Mouse (Mus musculus) intestine, embryonic 16.5 days (tissue): ENCODE data around the gene Prss36. TPM values are rescaled to one million over a fixed set of nuclear protein-coding genes. Genes with fewer than 3 reads are reported as not detected.
A peak's percentile ranks its signal among the peaks of the same experiment; 100 is the strongest.

Source experiments
- ATAC-seq: fragments of 200-750 bp; cut with Nextera tagmentation; 2 replicates; pipeline ENCODE4 v1.8.0; 2017; ENCODE audit warnings: moderate TSS enrichment, moderate library complexity
- H3K27ac ChIP-seq: fragments of 300-500 bp; sonication (generic); 2 replicates; pipeline ENCODE4 v1.5.1; 2014; ENCODE audit warnings: mild to moderate bottlenecking, low read length
- H3K27me3 ChIP-seq: fragments of 300-500 bp; sonication (generic); replicated peaks from 2 replicates; pipeline ENCODE4 v1.6.1; 2014; ENCODE audit warnings: low read length, control low read depth, mixed read lengths; ENCODE audit not compliant: control insufficient read depth, insufficient read depth
- H3K36me3 ChIP-seq: fragments of 300-500 bp; sonication (generic); 2 replicates; pipeline ENCODE4 v1.6.1; 2014; ENCODE audit warnings: low read length, control low read depth; ENCODE audit not compliant: control insufficient read depth, insufficient read depth
- H3K4me1 ChIP-seq: fragments of 300-500 bp; sonication (generic); 2 replicates; pipeline ENCODE4 v1.6.1; 2014; ENCODE audit warnings: low read length, control low read depth, mixed read lengths; ENCODE audit not compliant: control insufficient read depth, insufficient read depth
- H3K4me2 ChIP-seq: fragments of 300-500 bp; sonication (generic); 2 replicates; pipeline ENCODE4 v1.6.1; 2014; ENCODE audit warnings: low read depth, low read length, control low read depth
- H3K4me3 ChIP-seq: fragments of 300-500 bp; sonication (generic); 2 replicates; pipeline ENCODE4 v1.5.1; 2014; ENCODE audit warnings: mild to moderate bottlenecking, low read length
- H3K9ac ChIP-seq: fragments of 300-500 bp; sonication (generic); 2 replicates; pipeline ENCODE4 v1.6.1; 2014; ENCODE audit warnings: low read depth, low read length
- H3K9me3 ChIP-seq: fragments of 300-500 bp; sonication (generic); 2 replicates; pipeline ENCODE4 v1.6.1; 2016; ENCODE audit warnings: low read length, control low read depth; ENCODE audit not compliant: control insufficient read depth
- WGBS: fragments of 180-500 bp; shearing (Covaris S2); extraction: QIAGEN DNeasy Blood & Tissue Kit; methylation state at CpG from one replicate; pipeline ENCODE4 v1.1.7; 2014; 5-methylcytosine and 5-hydroxymethylcytosine counted together
- polyA plus RNA-seq: library from polyadenylated mRNA; unstranded; fragments of >200 nt; fragmentation: Nextera tagmentation; extraction: Ambion mirVana; gene quantifications from 2 replicates; pipeline ENCODE4 v1.2.1, GENCODE M21; 2015

Gene Prss36
- polyA plus RNA-seq, 1 experiment from 2014 or later, result 9.6 TPM

DNA sequence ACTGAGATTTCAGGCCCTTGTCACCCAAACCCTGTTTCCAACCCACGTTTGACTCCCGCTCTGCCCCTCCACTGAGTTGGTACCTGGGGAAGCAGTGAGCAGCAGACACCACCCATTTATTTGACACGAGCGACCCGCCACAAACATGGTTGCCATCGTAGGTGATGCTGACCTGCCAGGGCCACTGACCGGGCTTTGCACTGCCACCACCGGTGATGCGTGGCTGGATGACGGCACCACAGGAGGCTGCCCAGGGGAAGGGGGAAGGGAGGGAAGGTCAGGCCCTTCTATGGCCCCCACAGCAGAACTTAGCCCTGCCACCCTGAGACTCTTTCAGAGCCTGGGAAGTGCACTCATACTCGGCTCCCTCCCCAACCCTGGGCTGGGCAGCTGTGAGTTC lies 18.8 kb downstream of the Prss36 start:
- peak overlapping the region; percentile 75 for H3K9ac ChIP-seq
- H3K27me3 ChIP-seq, result no peaks in the 10 kb centered on the region
- 81% methylated on average over 11 of the region's 11 CpGs for WGBS
- H3K36me3 ChIP-seq, result peaks cover 5% of the 10 kb centered on the region; the same call in 1 of the 2 replicates
- H3K4me2 ChIP-seq, result peak overlapping the region; percentile 42
- H3K4me1 ChIP-seq, result peaks cover 49% of the 10 kb centered on the region
- ATAC-seq, result no peak
- H3K27ac ChIP-seq, result peak overlapping the region; percentile 83
- peak overlapping the region; percentile 57 for H3K4me3 ChIP-seq
- no peaks in the 10 kb centered on the region for H3K9me3 ChIP-seq

DNA sequence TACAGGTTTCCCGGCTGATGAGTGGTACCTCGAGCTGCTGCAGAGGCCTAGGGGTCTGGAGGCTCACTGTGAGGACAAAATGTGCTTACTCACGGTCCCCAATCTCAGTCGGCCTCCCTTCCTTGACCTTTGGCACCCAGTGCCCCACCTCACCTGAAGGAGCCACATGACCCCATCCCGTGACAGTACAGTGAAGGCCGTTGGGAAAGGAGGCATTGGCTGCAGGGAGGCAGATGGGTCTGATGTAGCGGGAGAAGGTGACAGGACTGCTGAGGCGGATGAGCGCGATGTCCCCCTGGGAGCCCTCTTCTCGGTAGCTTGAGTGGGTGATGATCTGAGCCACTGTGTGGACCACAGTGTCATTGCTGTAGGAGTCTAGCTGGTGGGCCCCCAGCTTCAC lies 19.7 kb downstream of the Prss36 start:
- H3K27ac ChIP-seq, result peak overlapping the region; percentile 83
- H3K4me2 ChIP-seq, result peak overlapping the region; percentile 42
- 0 out of 2 replicates have a peak, but pooled peaks have one; percentile 7 for ATAC-seq
- H3K4me1 ChIP-seq, result peaks cover 40% of the 10 kb centered on the region
- no peaks in the 10 kb centered on the region for H3K27me3 ChIP-seq
- H3K9me3 ChIP-seq, result no peaks in the 10 kb centered on the region
- peak overlapping the region; percentile 75 for H3K9ac ChIP-seq
- H3K36me3 ChIP-seq, result peaks cover 5% of the 10 kb centered on the region; the same call in 1 of the 2 replicates
- WGBS, result 68% methylated on average over 11 of the region's 11 CpGs
- peak overlapping the region; percentile 20 for H3K4me3 ChIP-seq

- Histone ChIP-seq H3K36me3 (peaks cover 5% of the 10 kb centered on the region; the same call in 1 of the 2 replicates), H3K9me3 (no peaks in the 10 kb centered on the region), H3K4me2 (peak overlapping the region; percentile 42), H3K27ac (peak overlapping the region; percentile 83), H3K4me3 (peak overlapping the region; percentile 20; the same call in 1 of the 2 replicates), H3K4me1 (peaks cover 32% of the 10 kb centered on the region), H3K27me3 (no peaks in the 10 kb centered on the region), H3K9ac (peak overlapping the region; percentile 75)
- 64% methylated on average over 8 of the region's 8 CpGs for WGBS
- ATAC-seq, result no peak
Measured at GRCm38 (mm10) chr7:127926066-127926465, 20.5 kb downstream of the Prss36 start.

- peaks cover 27% of the 10 kb centered on the region for H3K4me1 ChIP-seq
- peak; percentile 74 for ATAC-seq
- H3K9me3 ChIP-seq, result no peaks in the 10 kb centered on the region
- H3K4me2 ChIP-seq, result peak overlapping the region; percentile 42; the same call in 1 of the 2 replicates
- no peak overlapping the region for H3K4me3 ChIP-seq
- peaks cover 5% of the 10 kb centered on the region; the same call in 1 of the 2 replicates for H3K36me3 ChIP-seq
- H3K27me3 ChIP-seq, result no peaks in the 10 kb centered on the region
- WGBS, result 53% methylated on average over 5 of the region's 5 CpGs
- H3K27ac ChIP-seq, result peak overlapping the region; percentile 83
- 0 out of 2 replicates have a peak overlapping the region, but pooled peaks have one; percentile 21 for H3K9ac ChIP-seq
Measured at GRCm38 (mm10) chr7:127925252-127925651, 21.3 kb downstream of the Prss36 start.

GRCm38 (mm10) chr7:127923714-127924113 lies 22.8 kb downstream of the Prss36 start:
- WGBS, result 87% methylated on average over 5 of the region's 5 CpGs
- no peak for ATAC-seq
- peak overlapping the region; percentile 54 for H3K27ac ChIP-seq

GRCm38 (mm10) chr7:127922451-127923275 lies 23.9 kb downstream of the Prss36 start:
- H3K4me1 ChIP-seq, result peaks cover 26% of the 10 kb centered on the region
- peaks cover 5% of the 10 kb centered on the region; the same call in 1 of the 2 replicates for H3K36me3 ChIP-seq
- H3K27ac ChIP-seq, result peak overlapping the region; percentile 75
- no peaks in the 10 kb centered on the region for H3K9me3 ChIP-seq
- no peak overlapping the region for H3K4me3 ChIP-seq
- WGBS, result 66% methylated on average over 6 of the region's 6 CpGs
- no peak overlapping the region for H3K4me2 ChIP-seq
- H3K27me3 ChIP-seq, result no peaks in the 10 kb centered on the region
- H3K9ac ChIP-seq, result no peak overlapping the region
- ATAC-seq, result no peak

More at GRCm38 (mm10) chr7:127923714-127924113, 22.8 kb downstream of the Prss36 start:
- peaks cover 26% of the 10 kb centered on the region for H3K4me1 ChIP-seq
- H3K4me2 ChIP-seq, result no peak overlapping the region
- H3K9ac ChIP-seq, result no peak overlapping the region
- H3K27me3 ChIP-seq, result no peaks in the 10 kb centered on the region
- no peaks in the 10 kb centered on the region for H3K9me3 ChIP-seq
- H3K4me3 ChIP-seq, result no peak overlapping the region
- peaks cover 5% of the 10 kb centered on the region; the same call in 1 of the 2 replicates for H3K36me3 ChIP-seq

DNA sequence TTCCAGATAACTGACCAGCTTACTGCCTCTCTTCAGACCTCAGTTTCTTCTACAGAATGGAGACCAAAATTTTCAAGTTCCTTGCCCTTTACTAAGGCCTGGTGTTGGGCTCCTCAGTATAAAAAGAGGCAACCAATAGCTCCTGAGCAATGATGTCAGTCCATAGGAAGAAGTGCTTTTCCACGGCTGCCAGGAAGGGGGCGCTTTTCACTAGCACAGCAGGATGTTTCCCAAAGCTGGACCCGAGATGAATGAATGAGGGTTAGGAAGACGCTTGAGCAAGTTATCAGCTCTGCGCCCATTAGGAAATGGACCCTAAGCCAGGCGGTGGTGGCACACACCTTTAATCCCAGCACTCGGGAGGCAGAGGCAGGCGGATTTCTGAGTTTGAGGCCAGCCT lies 25.0 kb downstream of the Prss36 start:
- H3K4me3 ChIP-seq, result no peak overlapping the region
- no peak for ATAC-seq
- WGBS, result 62% methylated on average over 8 of the region's 8 CpGs
- H3K27ac ChIP-seq, result no peak overlapping the region
- H3K27me3 ChIP-seq, result no peaks in the 10 kb centered on the region
- peaks cover 3% of the 10 kb centered on the region; the same call in 1 of the 2 replicates for H3K36me3 ChIP-seq
- peaks cover 22% of the 10 kb centered on the region for H3K4me1 ChIP-seq
- H3K9me3 ChIP-seq, result no peaks in the 10 kb centered on the region
- no peak overlapping the region for H3K4me2 ChIP-seq
- no peak overlapping the region for H3K9ac ChIP-seq

DNA sequence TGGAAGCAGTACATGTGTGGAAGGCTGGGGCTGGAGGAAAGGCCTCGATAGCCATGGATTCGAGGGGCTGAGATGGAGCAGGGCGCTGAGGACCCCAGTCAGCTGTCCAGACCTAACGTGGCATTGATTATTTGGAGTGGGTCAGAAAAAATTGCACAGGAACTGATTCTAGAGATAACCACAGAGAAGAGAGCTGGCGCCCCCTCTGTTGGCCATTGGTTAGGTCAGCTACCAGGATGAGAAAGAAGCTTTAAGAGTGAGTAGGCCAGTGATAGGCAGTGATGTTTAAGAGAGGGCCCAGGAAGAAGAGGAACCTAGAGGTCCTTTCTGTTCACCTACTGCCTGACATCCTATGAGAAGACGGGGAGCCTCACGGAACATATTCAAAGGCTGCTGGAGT lies 27.2 kb downstream of the Prss36 start:
- 79% methylated on average over 7 of the region's 7 CpGs for WGBS
- no peak overlapping the region for H3K4me3 ChIP-seq
- H3K4me1 ChIP-seq, result peaks cover 14% of the 10 kb centered on the region
- H3K9ac ChIP-seq, result no peak overlapping the region
- no peak overlapping the region for H3K4me2 ChIP-seq
- no peak overlapping the region for H3K27ac ChIP-seq
- ATAC-seq, result no peak
- no peaks in the 10 kb centered on the region for H3K9me3 ChIP-seq
- no peaks in the 10 kb centered on the region; the same call in 1 of the 2 replicates for H3K36me3 ChIP-seq
- no peaks in the 10 kb centered on the region for H3K27me3 ChIP-seq

DNA sequence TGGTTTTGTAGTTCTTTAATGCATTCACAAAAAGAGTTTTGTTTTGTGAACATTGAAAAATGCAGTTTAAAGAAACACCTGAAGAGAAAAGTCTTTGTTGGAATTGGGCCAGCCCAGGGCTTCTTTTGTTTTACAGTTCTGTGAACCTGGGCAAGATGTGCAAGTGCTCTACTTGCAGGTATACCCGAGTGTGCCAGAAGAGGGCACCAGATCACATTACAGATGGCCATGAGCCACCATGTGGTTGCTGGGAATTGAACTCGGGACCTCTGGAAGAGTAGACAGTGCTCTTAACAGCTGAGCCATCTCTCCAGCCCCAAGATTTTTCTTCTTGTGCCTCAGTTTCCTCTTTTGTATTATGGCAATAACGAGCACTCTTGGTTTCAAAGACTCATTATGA lies 28.3 kb downstream of the Prss36 start:
- Histone ChIP-seq H3K4me2 (no peak overlapping the region), H3K27me3 (no peaks in the 10 kb centered on the region), H3K27ac (no peak overlapping the region), H3K36me3 (no peaks in the 10 kb centered on the region; the same call in 1 of the 2 replicates), H3K9me3 (no peaks in the 10 kb centered on the region), H3K9ac (no peak overlapping the region), H3K4me1 (peaks cover 6% of the 10 kb centered on the region), H3K4me3 (no peak overlapping the region)
- no peak for ATAC-seq
- 55% methylated on average over 3 of the region's 3 CpGs for WGBS
